Mouse (Mus musculus): Measurements from ENCODE around the gene Aggf1.

Gene Aggf1

DNA sequence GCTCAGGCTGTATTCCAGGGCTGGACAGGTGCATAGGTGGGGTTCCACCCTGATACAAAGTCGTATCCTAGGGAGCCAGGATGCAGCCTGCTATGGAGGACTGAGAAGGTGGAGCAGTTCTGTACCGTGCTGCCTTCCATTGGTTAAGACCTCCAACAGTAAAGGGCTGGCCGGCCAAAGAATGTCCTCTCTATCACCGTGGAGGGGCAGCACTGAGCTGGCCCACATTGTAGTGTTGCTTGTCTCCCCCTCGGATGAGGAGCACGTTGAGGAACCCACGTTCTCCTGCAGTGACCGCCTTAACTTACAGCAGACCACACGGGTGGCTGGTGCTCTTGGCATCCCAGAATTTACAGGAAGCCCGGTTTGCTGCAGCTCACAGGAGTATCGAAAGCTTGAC, 44.6 kb downstream of the Aggf1 start:
- DNase-seq, result peak; percentile 39

DNA sequence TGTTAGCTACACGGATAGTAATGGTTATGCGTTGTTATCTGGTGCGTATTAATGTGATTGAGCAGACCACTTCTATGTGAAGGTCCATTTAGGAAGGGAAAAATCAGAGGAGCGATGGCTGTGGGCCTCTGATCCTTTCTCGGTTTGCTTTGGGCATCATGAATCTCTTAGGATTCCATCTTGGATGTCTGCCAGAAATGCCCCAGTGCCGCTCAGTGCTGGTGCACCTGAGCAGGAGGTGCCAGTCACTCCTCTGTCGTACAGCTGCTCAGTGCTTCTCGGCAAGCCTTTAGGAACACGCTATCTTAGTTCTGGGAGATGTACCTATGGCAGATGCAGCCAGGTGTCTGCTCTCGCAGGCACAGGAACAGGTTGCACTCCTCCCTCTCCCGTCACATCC, 46.4 kb downstream of the Aggf1 start:
- no peak for DNase-seq

DNA sequence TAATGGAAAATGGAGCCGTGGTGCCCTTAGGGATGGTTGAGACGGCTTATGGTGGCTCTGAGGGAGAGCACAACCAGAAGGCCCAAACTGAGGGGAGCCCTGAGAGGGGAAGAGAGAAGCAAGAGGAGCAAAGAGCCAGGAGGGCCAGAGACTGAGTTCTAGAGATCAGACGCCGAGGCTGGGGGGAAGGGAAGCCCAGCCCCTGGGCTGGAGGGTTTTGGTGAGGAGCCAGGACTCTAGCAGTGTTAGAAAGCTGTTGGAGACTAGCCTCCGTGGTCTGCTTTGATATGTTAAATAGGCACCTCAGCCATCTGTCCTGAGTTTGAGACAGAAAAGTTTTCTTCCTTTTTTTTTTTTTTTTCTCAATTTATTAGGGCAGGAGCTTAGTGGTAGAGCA, 47.8 kb downstream of the Aggf1 start:
- peak; percentile 58 for DNase-seq

- DNase-seq, result peak; percentile 67
Measured at GRCm38 (mm10) chr13:95326611-95327344, 48.4 kb downstream of the Aggf1 start.

DNA sequence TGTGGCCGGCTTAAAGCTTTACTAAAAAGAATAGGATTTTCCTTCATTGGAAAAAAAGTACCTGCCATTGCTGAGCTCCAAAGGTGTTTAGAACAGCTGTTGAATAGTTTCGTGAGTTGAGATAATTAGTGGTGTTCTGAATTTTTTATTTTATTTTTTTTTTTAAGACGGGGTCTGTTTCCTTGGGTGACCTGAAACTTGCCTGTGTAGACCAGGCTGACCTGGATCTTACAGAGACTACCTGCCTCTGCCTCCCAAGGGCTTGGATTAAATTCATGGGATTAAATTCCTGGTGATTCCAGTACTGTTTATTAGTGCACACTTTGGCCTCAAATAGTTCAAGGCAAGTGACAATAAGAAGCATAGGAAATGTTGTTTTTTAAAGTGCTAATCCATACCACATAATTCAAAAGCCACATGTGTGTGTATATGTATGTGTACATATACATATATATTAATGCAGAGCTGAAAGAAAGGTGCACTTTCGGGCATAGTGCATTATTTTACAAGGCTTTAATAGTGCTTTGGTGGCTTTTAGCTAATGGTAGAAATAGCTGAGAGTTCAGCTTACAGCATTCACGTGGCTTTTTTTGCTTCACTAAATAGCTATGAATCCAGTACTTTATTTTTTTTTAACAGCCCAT, 49.1 kb downstream of the Aggf1 start:
- DNase-seq, result no peak

DNA sequence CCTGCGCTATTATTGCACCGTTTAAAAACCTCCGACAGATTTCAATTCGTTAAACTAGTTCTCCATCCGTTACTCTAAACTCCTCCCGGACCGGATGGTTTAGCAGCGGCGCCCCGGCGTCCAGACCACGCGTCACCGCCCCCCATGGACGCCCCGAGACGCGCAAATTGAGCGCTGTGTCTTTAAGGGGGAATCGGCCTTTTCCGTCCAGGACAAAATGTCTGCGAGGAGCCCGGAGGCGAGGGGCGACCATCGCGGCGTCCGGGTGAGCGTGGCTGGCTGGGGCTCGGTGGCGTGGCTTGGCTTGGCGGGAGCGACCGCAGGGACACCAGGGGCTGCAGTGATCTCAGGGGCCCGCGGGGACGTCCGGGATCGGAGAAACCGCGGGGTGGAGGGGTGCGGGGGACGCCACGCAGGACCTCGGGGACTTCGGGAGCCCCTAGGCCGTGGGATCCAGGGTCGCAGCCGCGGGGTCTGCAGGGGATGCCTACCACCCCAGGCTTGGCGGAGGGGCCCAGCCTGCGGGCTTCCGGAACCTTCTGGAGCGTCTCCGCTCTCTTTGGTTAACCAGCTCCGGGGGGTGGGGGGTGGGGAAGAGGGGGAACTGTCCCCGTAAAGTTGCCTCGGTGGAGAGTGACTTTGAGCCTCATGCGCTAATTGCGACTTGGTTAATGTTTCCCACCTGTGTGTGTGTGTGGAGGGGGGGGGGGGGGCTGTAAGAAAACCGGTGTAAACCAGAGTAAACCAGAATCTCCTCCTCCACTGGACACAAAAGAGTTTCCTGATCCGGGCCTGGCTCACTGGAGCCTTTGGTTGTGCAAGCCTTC, 49.9 kb downstream of the Aggf1 start:
- DNase-seq, result peak; percentile 88

- no peak for DNase-seq
Measured at GRCm38 (mm10) chr13:95324626-95325079, 50.5 kb downstream of the Aggf1 start.

GRCm38 (mm10) chr13:95323950-95324625, 51.1 kb downstream of the Aggf1 start:
- peak; percentile 75 for DNase-seq

DNA sequence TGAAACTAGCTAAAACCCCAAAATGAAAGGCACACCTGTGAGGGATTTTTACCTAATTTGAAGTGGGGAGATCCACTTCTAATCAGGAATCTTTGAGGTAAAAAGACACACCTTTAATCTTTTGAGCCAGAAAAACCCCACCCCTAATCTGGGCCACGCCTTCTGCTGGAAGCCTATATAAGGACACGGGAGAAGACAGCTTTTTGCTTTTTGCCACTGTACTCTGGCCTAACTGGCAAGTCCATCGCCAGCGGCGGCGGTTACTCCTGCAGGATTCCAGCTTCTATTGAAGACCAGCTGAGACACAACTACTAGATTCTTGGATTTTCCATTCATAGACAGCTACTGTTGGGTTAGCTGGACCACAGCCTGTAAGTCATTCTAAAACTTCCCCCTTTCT, 51.8 kb downstream of the Aggf1 start, which contains the start of gene Zbed3:
TSS of gene Zbed3 (plus strand) at position 213 of the 400 bp plus-strand sequence.
- no peak for DNase-seq

GRCm38 (mm10) chr13:95320451-95320850, 54.7 kb downstream of the Aggf1 start:
- no peak for DNase-seq

DNA sequence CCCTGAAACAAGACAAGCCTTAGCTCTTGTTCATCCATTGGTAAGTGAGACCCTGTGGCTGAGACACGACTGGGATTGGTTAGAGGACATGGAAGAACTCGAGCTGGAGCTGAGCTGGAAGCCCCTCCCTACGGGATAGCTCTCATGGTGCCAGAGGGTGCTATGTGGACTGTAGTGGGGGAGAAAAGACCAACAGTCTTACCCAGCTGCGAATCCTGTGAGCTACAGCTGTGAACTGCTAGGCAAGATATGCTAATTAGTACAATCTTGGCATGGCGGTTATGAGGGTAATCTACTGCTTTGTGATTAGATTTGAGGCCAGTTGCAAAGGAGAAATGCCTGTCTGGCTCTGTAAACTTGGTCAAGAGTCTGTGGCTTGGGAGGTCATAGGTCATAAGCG, 56.0 kb downstream of the Aggf1 start:
- DNase-seq, result no peak

GRCm38 (mm10) chr13:95312016-95312415, 63.1 kb downstream of the Aggf1 start:
- DNase-seq, result peak; percentile 48

- no peak for DNase-seq
Measured at GRCm38 (mm10) chr13:95307100-95307655, 68.0 kb downstream of the Aggf1 start.

- no peak for DNase-seq
Measured at GRCm38 (mm10) chr13:95306596-95306995, 68.6 kb downstream of the Aggf1 start.

Data from retina, postnatal 1 day (tissue).